Mouse (Mus musculus) lung, embryonic 16.5 days (tissue): ENCODE results near the gene Zfp385b. TPM values are rescaled to one million over a fixed set of nuclear protein-coding genes. Genes with fewer than 3 reads are reported as not detected.

Source experiments
- ATAC-seq: fragments of 200-750 bp; cut with Nextera tagmentation; 2 replicates; pipeline ENCODE4 v1.8.0; 2017; ENCODE audit warnings: low read depth, mild to moderate bottlenecking, moderate library complexity
- H3K27ac ChIP-seq: fragments of 300-500 bp; sonication (generic); 2 replicates; pipeline ENCODE4 v1.5.1; 2014; ENCODE audit warnings: mild to moderate bottlenecking, control low read depth, low read length
- H3K27me3 ChIP-seq: fragments of 300-500 bp; sonication (generic); 2 replicates; pipeline ENCODE4 v1.6.1; 2014; ENCODE audit warnings: low read depth, low read length, mixed read lengths; ENCODE audit not compliant: control insufficient read depth, insufficient read depth
- H3K36me3 ChIP-seq: fragments of 300-500 bp; sonication (generic); 2 replicates; pipeline ENCODE4 v1.6.1; 2014; ENCODE audit warnings: low read length; ENCODE audit not compliant: control insufficient read depth, insufficient read depth
- H3K4me1 ChIP-seq: fragments of 300-500 bp; sonication (generic); replicated peaks from 2 replicates; pipeline ENCODE4 v1.6.1; 2014; ENCODE audit warnings: low read length, mixed read lengths; ENCODE audit not compliant: control insufficient read depth, insufficient read depth
- H3K4me2 ChIP-seq: fragments of 300-500 bp; sonication (generic); 2 replicates; pipeline ENCODE4 v1.6.1; 2014; ENCODE audit warnings: low read depth, low read length, control low read depth
- H3K4me3 ChIP-seq: fragments of 300-500 bp; sonication (generic); 2 replicates; pipeline ENCODE4 v1.5.1; 2014; ENCODE audit warnings: mild to moderate bottlenecking, low read length, control low read depth
- H3K9ac ChIP-seq: fragments of 300-500 bp; sonication (generic); 2 replicates; pipeline ENCODE4 v1.6.1; 2014; ENCODE audit warnings: low read length, control low read depth
- H3K9me3 ChIP-seq: fragments of 300-500 bp; sonication (generic); 2 replicates; pipeline ENCODE4 v1.6.1; 2016; ENCODE audit warnings: low read length; ENCODE audit not compliant: control insufficient read depth
- WGBS: fragments of 180-500 bp; shearing (Covaris S2); extraction: QIAGEN DNeasy Blood & Tissue Kit; methylation state at CpG from one replicate; pipeline ENCODE4 v1.1.7; 2014; 5-methylcytosine and 5-hydroxymethylcytosine counted together
- polyA plus RNA-seq: library from polyadenylated mRNA; unstranded; fragments of >200 nt; fragmentation: Nextera tagmentation; extraction: Ambion mirVana; gene quantifications from 2 replicates; pipeline ENCODE4 v1.2.1, GENCODE M21; 2015

Gene Zfp385b
- polyA plus RNA-seq, 1 experiment from 2014 or later = 7.0 TPM

- Histone ChIP-seq H3K36me3 (no peaks in the 10 kb centered on the region), H3K4me1 (no peaks in the 10 kb centered on the region), H3K9ac (no peak overlapping the region), H3K4me3 (no peak overlapping the region), H3K27me3 (no peaks in the 10 kb centered on the region), H3K9me3 (peaks cover under 1% of the 10 kb centered on the region; the same call in 1 of the 2 replicates), H3K27ac (no peak overlapping the region), H3K4me2 (no peak overlapping the region)
- no peak for ATAC-seq
- 82% methylated on average over 6 of the region's 6 CpGs for WGBS
These were observed 226.9 kb downstream of the Zfp385b start for GRCm38 (mm10) chr2:77592525-77592924.

GRCm38 (mm10) chr2:77589205-77589901 lies 230.1 kb downstream of the Zfp385b start:
- H3K4me3 ChIP-seq = no peak overlapping the region
- peaks cover 6% of the 10 kb centered on the region; the same call in 1 of the 2 replicates for H3K9me3 ChIP-seq
- H3K4me2 ChIP-seq = no peak overlapping the region
- no peak for ATAC-seq
- no peaks in the 10 kb centered on the region for H3K27me3 ChIP-seq
- no peaks in the 10 kb centered on the region for H3K4me1 ChIP-seq
- H3K36me3 ChIP-seq = no peaks in the 10 kb centered on the region
- no peak overlapping the region for H3K27ac ChIP-seq
- 68% methylated on average over 12 of the region's 12 CpGs for WGBS
- no peak overlapping the region for H3K9ac ChIP-seq

DNA sequence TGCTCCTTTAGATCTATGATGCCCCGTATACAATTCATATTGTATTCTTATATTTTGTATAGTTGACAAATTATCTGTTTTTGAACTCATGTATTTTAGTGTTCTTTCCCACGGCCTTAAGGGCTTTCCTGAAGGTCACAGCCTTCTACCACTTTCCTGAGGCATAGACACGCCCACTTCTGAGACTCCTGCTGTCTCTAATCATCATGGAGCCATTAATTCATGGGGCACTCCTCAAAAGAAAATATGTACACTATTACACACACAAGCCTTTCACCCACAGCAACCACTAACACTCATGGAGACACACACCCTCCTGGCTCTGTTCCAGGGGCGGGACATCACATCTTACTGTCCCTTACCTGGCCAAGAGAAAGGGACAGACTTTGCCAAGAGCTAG lies 232.1 kb downstream of the Zfp385b start:
- no peak for ATAC-seq
- Histone ChIP-seq H3K4me3 (no peak overlapping the region), H3K9me3 (peaks cover 6% of the 10 kb centered on the region; the same call in 1 of the 2 replicates), H3K27ac (no peak overlapping the region), H3K36me3 (no peaks in the 10 kb centered on the region), H3K4me2 (no peak overlapping the region), H3K9ac (no peak overlapping the region), H3K4me1 (no peaks in the 10 kb centered on the region), H3K27me3 (no peaks in the 10 kb centered on the region)
- WGBS = 72% methylated on average over 4 of the region's 4 CpGs

DNA sequence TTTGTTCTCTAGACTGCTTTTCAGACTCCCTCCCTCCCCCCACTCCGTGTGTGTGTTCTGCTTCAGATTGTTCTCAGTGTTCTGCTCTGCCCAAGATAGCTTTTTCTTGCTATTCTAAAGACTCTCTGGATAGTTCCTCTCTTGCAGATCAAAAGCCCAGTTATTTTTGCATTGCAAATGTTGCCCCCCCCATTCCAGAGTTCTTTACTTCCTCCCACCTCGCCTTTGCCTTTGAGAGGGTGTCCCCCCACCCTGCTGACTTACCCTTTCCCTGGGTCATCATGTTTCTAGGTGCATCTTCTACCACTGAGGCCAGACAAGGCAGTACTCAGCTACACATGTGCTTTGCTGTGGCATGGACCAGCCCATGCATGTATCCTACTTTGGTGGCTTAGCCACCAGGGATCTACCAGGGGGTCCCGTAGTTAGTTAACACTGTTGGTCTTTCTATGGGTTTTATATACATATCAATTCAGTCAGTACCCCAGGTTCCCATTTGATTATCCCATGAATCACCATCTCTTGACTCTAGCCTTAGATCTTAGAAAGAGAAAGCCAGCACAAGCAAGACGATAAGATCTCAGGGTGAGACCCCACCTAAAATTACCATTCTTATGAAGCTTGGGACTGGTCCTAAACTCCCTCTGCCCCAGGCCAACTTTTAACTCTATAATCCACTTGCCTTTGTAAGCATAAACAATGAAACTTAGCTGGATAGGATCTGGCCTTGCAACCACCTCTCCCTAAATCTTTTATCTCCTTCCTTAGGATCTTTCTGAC lies 232.7 kb downstream of the Zfp385b start:
- no peaks in the 10 kb centered on the region for H3K27me3 ChIP-seq
- 77% methylated on average over 4 of the region's 4 CpGs for WGBS
- H3K9me3 ChIP-seq = peaks cover 6% of the 10 kb centered on the region; the same call in 1 of the 2 replicates
- H3K4me1 ChIP-seq = no peaks in the 10 kb centered on the region
- H3K4me3 ChIP-seq = no peak overlapping the region
- no peak overlapping the region for H3K27ac ChIP-seq
- no peak overlapping the region for H3K4me2 ChIP-seq
- no peaks in the 10 kb centered on the region for H3K36me3 ChIP-seq
- no peak for ATAC-seq
- no peak overlapping the region for H3K9ac ChIP-seq

DNA sequence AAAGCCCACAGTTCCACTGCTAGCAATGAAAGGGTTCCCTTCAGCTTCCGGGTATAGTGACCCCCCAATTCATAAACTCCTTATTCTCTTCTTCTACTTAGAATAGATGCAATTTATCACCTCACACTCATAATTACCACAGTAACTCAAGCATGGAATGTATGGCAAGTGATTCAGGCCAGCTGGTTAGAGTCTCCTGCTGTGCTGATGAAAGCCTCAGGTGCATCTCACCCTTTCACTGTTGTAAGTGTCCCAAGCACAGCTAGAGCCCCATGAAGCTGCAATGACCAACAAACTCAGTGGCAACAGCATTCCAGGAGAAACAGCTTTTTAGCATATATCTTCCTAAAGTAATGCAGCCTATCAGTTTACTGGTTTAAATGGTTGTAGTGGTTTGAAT lies 235.9 kb downstream of the Zfp385b start:
- Histone ChIP-seq H3K4me2 (no peak overlapping the region), H3K27me3 (no peaks in the 10 kb centered on the region), H3K9ac (no peak overlapping the region), H3K4me3 (no peak overlapping the region), H3K36me3 (no peaks in the 10 kb centered on the region), H3K27ac (no peak overlapping the region), H3K9me3 (peaks cover 6% of the 10 kb centered on the region; the same call in 1 of the 2 replicates), H3K4me1 (no peaks in the 10 kb centered on the region)
- no peak for ATAC-seq
- 57% methylated on average over 1 of the region's 1 CpGs for WGBS

GRCm38 (mm10) chr2:77576571-77576970 lies 242.9 kb downstream of the Zfp385b start:
- 60% methylated on average over 1 of the region's 1 CpGs for WGBS
- H3K4me2 ChIP-seq = no peak overlapping the region
- no peak for ATAC-seq
- no peak overlapping the region for H3K4me3 ChIP-seq
- no peaks in the 10 kb centered on the region for H3K36me3 ChIP-seq
- H3K27ac ChIP-seq = no peak overlapping the region
- no peaks in the 10 kb centered on the region for H3K4me1 ChIP-seq
- H3K9me3 ChIP-seq = no peaks in the 10 kb centered on the region
- H3K27me3 ChIP-seq = no peaks in the 10 kb centered on the region
- no peak overlapping the region for H3K9ac ChIP-seq

DNA sequence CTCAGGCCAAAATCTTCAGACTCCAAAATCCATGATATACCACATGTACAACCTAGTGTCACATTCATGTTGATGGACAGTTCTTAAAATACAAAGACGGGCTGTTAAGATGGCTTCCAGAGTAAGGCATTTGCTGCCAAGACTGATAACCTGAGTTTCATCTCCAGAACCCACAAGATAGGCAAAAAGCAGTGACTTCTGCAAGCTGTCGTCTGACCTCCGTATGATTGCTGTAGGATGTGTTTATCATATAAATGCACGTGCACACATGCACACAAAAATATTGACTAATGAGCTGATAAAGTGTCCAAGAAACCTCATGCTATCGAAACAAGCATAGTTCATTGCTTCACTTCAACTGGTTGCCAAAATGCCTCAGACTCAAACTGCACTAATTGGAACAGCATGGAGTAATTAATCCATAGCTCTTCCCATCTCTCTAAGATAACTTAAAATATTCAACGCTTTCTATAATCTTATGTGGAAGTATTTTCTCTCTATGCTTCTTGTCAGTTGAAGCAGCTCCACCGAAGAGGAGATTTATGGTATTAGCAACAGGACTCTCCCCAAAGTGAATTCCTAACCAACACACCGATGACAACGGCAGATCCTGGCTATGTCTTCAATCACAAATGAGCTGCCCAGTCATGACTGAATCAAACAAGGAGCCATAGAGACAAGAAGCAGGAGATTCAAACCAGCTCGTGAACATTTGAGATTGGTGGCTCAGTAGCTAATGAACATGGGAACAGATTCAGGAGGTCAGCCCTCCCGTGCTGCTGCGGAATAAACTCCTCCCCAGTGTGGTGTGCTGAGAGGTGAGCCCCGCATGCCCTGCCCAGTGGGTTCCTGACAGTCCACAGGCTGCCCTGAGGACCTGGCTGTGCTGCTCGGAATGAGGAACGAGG lies 251.7 kb downstream of the Zfp385b start:
- H3K36me3 ChIP-seq = no peaks in the 10 kb centered on the region
- ATAC-seq = no peak
- H3K27ac ChIP-seq = no peak overlapping the region
- 58% methylated on average over 15 of the region's 15 CpGs for WGBS
- no peaks in the 10 kb centered on the region for H3K4me1 ChIP-seq
- H3K27me3 ChIP-seq = no peaks in the 10 kb centered on the region
- H3K9me3 ChIP-seq = no peaks in the 10 kb centered on the region
- H3K4me3 ChIP-seq = no peak overlapping the region
- no peak overlapping the region for H3K4me2 ChIP-seq
- H3K9ac ChIP-seq = no peak overlapping the region

DNA sequence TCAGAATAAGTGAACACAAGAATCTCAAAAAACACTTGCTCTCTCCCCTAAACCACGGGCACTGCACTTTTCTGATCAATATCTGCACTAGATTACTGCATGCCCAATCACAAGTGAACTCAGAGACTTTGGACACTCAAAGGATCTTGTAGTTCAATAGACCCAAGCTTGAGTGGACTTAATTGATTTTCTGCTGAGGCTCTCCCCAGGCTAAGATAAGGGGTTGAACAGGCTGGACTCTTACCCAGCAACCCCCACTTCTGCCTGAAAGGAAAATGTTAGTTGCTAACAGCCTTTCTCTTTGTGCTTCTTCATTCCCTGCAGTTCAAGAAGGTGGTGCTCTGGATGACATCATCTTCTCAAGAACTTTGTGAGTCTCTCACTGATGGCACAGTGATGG lies 255.7 kb downstream of the Zfp385b start:
- Histone ChIP-seq H3K4me3 (no peak overlapping the region), H3K9ac (no peak overlapping the region), H3K9me3 (no peaks in the 10 kb centered on the region), H3K27ac (no peak overlapping the region), H3K36me3 (no peaks in the 10 kb centered on the region), H3K27me3 (no peaks in the 10 kb centered on the region), H3K4me2 (no peak overlapping the region), H3K4me1 (no peaks in the 10 kb centered on the region)
- 41% methylated on average over 1 of the region's 1 CpGs for WGBS
- ATAC-seq = no peak

- ATAC-seq = no peak
- Histone ChIP-seq H3K27me3 (no peaks in the 10 kb centered on the region), H3K4me2 (no peak overlapping the region), H3K27ac (no peak overlapping the region), H3K4me3 (no peak overlapping the region), H3K36me3 (no peaks in the 10 kb centered on the region), H3K9ac (no peak overlapping the region), H3K4me1 (no peaks in the 10 kb centered on the region), H3K9me3 (no peaks in the 10 kb centered on the region)
- 93% methylated on average over 5 of the region's 5 CpGs for WGBS
These were observed 257.5 kb downstream of the Zfp385b start for GRCm38 (mm10) chr2:77561941-77562340.
